10 mouse cellular contexts compared by ENCODE assay signal in genomic region chr8:108369081-108369480, GRCm38 (mm10).
DNase-seq lines count a peak whose midpoint lies in the region; ATAC-seq and TF ChIP-seq lines count a peak whose summit lies in the region.
"Had no signal": no experiment of that assay in that cellular context is flagged by ENCODE, and none has a peak within 500 bp of the region (broad histone marks: within the 10 kb centered on the region; RNA-seq: fewer than 3 reads in every experiment).

No protein-coding gene starts in this region.

- peaks cover 11% of the 10 kb centered on the region for H3K4me1 ChIP-seq in hindbrain, embryonic 15.5 days (replicated peaks)
- peaks cover 7% of the 10 kb centered on the region; the same call in 1 of the 2 replicates for H3K4me1 ChIP-seq in hindbrain, embryonic 12.5 days
- H3K4me1 ChIP-seq: heart, embryonic 15.5 days; liver, embryonic 13.5 days had no signal

- no peak overlapping the region for H3K9ac ChIP-seq in hindbrain, embryonic 15.5 days
- no peak overlapping the region for H3K9ac ChIP-seq in hindbrain, embryonic 12.5 days
- H3K9ac ChIP-seq: heart, embryonic 15.5 days; liver, embryonic 13.5 days had no signal

- H3K4me2 ChIP-seq in hindbrain, embryonic 15.5 days = peak overlapping the region; percentile 6; the same call in 1 of the 2 replicates
- no peak overlapping the region for H3K4me2 ChIP-seq in hindbrain, embryonic 12.5 days (replicated peaks)
- H3K4me2 ChIP-seq: heart, embryonic 15.5 days; liver, embryonic 13.5 days had no signal

- ATAC-seq in hindbrain, embryonic 15.5 days (ENCODE audit: low FRiP score, low read depth) = no peak
- no peak for ATAC-seq in hindbrain, embryonic 12.5 days (ENCODE audit: low FRiP score)
- ATAC-seq in megakaryocyte progenitor cell, adult 5-6 weeks (replicated peaks; ENCODE audit: poor library complexity) = no peak

- no peaks in the 10 kb centered on the region for H3K9me3 ChIP-seq in hindbrain, embryonic 15.5 days
- H3K9me3 ChIP-seq in hindbrain, embryonic 12.5 days (replicated peaks) = no peaks in the 10 kb centered on the region
- H3K9me3 ChIP-seq: heart, embryonic 15.5 days; liver, embryonic 13.5 days had no signal

- peak; percentile 42 for DNase-seq in urinary bladder, postnatal 14 days (ENCODE audit: low spot score)
- DNase-seq in urinary bladder, adult 2 months (ENCODE audit: low spot score) = no peak
- DNase-seq in layer of hippocampus, adult 2 months (ENCODE audit: low spot score in 2 of 2) = peak; percentile 18 to 41
- no peak for DNase-seq in cerebellum, adult 9-10 months
- DNase-seq in embryo, embryonic 10.5 days (ENCODE audit: low spot score) = no peak
- DNase-seq: liver, embryonic 13.5 days had no signal

- TF ChIP-seq CTCF in layer of hippocampus, adult 2 months (conservative IDR thresholded peaks at IDR 0.05) = peak; percentile 41

- H3K36me3 ChIP-seq in hindbrain, embryonic 15.5 days = no peaks in the 10 kb centered on the region
- H3K36me3 ChIP-seq in hindbrain, embryonic 12.5 days = no peaks in the 10 kb centered on the region
- H3K36me3 ChIP-seq: heart, embryonic 15.5 days; liver, embryonic 13.5 days had no signal

- H3K27ac ChIP-seq in hindbrain, embryonic 15.5 days (replicated peaks) = no peak overlapping the region
- H3K27ac ChIP-seq in hindbrain, embryonic 12.5 days = no peak overlapping the region
- H3K27ac ChIP-seq in layer of hippocampus, adult 2 months = no peak overlapping the region
- H3K27ac ChIP-seq: heart, embryonic 15.5 days; liver, embryonic 13.5 days had no signal

- no peaks in the 10 kb centered on the region; the same call in 1 of the 2 replicates for H3K27me3 ChIP-seq in hindbrain, embryonic 15.5 days
- H3K27me3 ChIP-seq in hindbrain, embryonic 12.5 days = peaks cover 23% of the 10 kb centered on the region
- H3K27me3 ChIP-seq: heart, embryonic 15.5 days; liver, embryonic 13.5 days had no signal

- WGBS in hindbrain, embryonic 15.5 days = 26% methylated on average over 6 of the region's 6 CpGs
- WGBS in hindbrain, embryonic 12.5 days = 50% methylated on average over 6 of the region's 6 CpGs

- no peak overlapping the region for H3K4me3 ChIP-seq in hindbrain, embryonic 15.5 days
- no peak overlapping the region for H3K4me3 ChIP-seq in hindbrain, embryonic 12.5 days
- no peak overlapping the region for H3K4me3 ChIP-seq in layer of hippocampus, adult 2 months
- H3K4me3 ChIP-seq: heart, embryonic 15.5 days; liver, embryonic 13.5 days had no signal

Comparison
In these comparisons a context has a peak if more than half of its experiments do, and no peak if none do; other contexts are left out.
1. DNase-seq: peak in urinary bladder, postnatal 14 days (single experiment) and layer of hippocampus, adult 2 months (2 of 2); none in urinary bladder, adult 2 months (single experiment), cerebellum, adult 9-10 months (single experiment) and embryo, embryonic 10.5 days (single experiment).